Mouse (Mus musculus): Measurements from ENCODE around the gene Khdc3. TPM values are rescaled to one million over a fixed set of nuclear protein-coding genes. Genes with fewer than 3 reads are reported as not detected.
"Not testable (repeated sequence)": the region's sequence is repeated elsewhere in the genome, so short reads cannot be mapped to it uniquely, and the experiment has no call there.

Gene Khdc3
- total RNA-seq (2014; fragmentation: Nextera tagmentation) = not detected in 2 replicates
- not detected in 2 replicates for total RNA-seq (2017)

DNA sequence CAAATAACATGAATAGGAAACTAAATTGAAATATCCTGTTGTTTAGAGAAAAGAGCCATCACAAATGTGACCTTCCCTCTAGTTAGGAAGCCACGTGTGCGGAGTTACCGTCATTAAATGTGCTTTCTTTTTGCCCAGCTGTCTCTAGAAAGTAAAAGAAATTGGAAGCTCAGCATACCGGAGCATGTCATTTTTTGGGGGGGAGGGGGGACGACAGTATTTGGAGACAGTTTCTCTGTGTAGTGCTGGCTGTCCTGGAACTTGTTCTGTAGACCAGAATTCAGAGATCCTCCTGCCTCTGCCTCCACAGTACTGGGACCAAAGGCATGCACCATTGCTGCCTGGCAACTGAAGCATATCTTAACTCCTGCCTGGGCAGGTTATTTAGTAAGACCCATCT is at the start of gene Khdc3:
TSS of gene Khdc3 (plus strand) at position 301 of the 400 bp plus-strand sequence.
- ATAC-seq (replicated peaks; ENCODE audit: low FRiP score, low TSS enrichment, poor library complexity, severe bottlenecking) = no peak

DNA sequence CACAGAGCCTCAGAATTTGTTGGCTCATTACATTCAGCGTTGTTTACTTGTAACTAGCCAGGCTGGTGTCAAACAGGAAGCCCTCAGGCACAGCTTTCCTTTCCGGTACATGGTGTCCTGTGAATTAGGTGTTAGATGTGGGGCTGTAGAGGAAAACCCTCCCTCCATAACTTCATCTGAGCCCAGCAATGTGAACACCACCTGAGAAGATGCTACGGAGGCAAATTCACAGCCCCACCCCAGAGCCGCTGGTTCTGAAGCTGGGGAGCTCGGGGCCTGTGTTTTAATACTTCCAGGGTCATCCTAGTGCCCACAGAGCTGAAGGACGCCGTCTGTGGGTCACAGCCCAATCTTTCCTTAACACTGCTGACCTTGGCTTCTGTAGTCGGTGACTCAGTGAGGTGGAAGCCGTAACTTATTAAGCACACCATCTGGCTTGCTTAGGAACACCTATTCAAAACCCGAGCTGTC is 46.2 kb upstream of the Khdc3 start:
- no peak for ATAC-seq (replicated peaks; ENCODE audit: low FRiP score, low TSS enrichment, poor library complexity, severe bottlenecking)

DNA sequence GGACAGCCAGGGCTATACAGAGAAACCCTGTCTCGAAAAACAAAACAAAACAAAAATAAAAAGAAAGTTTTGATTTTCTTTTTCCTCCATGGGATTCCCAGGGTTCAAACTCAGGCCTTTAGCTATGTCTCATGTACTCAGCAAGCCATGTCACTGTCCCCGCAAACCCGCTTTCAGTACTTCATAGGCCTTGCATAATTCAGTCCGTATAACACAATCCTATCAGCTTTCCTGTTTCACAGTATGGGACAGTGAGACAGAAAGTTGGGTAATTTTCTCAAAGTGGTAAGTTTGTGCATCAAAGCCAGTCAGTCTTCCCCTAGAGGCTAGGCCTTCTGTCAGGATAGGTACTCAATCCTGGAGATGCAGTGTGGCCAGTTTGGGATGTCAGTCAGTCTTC is 42.4 kb upstream of the Khdc3 start:
- no peak for ATAC-seq (replicated peaks; ENCODE audit: low FRiP score, low TSS enrichment, poor library complexity, severe bottlenecking)

DNA sequence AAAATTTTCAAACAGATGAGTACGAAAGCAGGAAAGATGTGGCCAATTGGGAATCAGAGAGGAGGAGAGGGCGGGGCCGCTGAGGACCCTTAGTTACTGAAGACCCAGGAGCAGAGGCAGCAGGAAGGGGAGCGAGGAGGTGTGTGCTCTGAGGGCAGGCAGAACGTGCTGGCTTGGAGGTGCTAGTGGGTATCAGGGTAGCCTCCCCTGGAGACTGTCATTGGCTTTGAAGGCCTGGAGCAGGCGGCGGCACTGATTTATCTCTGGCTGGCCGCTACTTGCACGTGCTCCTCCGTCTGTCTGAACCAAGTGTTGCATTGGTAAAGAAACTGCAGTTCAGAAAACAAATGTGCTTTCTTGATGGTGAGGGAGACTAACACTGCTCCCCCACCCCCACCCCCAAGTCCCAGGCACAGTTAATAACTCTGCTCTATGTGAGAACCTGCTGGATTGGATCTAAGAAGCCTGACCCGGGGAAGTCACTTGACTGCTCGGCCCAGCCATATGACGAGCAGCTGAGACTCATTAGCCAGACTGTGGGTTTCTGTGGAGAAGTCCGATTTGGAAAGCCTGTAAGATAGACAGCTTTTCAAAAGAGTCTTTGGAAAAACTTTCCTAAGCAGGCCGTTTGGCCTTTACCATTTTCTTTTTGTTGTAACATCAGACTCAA is 37.9 kb upstream of the Khdc3 start:
- ATAC-seq (replicated peaks; ENCODE audit: low FRiP score, low TSS enrichment, poor library complexity, severe bottlenecking) = no peak

DNA sequence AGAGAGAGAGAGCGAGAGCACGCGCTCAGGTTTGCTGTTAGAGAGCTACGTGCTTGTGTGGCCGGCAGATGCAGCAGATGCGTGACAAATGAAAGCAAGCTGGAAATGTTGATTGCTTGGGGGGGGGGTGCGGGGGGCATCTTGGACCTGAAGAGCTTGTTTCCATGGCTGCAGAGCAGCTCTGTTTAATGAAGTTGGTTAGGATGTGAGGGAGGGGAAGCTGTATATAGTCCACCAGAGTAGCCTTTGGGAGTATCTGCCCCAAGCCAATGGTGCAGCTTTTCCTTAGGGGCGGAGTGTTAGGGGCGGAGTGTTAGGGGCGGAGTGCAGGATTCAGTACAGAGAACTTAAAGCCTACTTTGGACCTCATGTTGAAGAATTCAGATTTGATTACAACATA is 34.5 kb upstream of the Khdc3 start:
- no peak for ATAC-seq (replicated peaks; ENCODE audit: low FRiP score, low TSS enrichment, poor library complexity, severe bottlenecking)

DNA sequence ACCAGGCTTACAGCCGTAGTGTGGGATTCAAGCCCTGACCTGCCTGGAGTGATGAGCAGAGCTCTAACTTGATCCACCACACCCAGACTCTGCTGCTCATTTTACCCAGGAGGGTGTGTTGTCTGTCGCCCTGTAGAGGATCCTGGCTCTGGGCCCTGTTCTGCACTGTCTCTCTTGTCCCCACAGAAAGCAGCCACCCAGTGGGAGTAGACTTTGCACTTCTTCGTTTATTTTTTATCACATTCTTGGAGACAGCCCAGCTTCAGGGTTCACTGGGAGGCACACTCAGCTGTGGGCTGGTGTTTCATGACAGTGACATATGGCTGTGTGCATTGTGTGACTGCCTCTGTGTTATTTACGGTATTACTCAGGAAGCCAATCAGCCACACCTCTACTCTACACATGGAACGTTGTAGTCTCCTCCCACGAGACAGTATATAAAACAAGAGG is 33.4 kb upstream of the Khdc3 start:
- peak; percentile 66 for ATAC-seq (replicated peaks; ENCODE audit: low FRiP score, low TSS enrichment, poor library complexity, severe bottlenecking)

DNA sequence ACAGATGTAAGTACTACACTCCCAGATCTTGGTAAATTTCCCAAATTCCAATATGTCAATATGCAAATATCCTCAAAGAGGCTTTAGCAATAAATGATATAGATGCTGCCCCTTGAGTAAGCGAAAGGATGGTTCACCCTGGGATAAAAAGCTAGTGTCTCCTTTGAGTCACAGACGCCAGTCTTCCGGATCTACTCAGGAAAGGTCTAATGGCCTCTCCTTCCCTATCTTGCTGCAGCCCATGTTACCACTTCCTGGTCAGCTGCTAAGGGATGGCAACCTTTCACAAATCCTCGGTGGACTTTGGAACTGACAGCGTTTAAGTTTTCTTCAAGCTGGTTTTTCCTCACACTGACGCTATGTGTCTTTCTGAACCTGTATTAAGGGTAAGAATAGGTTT is 32.9 kb upstream of the Khdc3 start:
- no peak for ATAC-seq (replicated peaks; ENCODE audit: low FRiP score, low TSS enrichment, poor library complexity, severe bottlenecking)

DNA sequence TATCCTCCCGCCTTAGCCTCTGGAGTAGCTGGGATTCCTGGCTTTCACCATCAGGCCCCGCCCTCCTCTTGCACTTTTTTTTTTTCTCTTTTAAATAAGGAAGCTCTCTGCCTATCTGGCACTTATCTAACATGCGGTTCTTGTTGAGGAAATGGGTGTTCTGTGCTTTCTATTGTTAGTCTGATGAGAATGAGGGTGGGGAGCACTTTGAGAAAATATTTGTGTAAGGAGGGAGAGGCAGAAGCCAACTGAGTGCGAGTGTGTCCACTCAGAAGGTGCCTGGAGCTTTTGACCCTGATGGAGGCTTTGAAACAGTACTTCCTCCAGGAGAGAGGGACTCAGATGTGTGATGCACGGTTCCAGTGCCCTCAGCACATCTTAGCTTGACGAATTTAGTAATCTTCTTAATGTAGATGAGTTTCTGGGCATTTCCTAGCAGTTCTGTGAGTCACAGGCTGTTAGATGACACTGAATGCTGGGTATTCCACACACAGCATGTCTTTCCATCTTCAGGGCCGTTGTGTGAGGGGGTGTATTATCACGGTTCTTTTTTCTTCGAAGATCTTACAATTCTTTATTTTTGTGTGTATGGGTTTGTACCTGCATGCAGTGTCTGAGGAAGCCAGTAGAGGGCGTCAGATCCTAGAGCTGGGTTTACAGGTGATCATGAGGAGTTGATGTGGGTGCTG is 30.5 kb upstream of the Khdc3 start:
- ATAC-seq (replicated peaks; ENCODE audit: low FRiP score, low TSS enrichment, poor library complexity, severe bottlenecking) = no peak; the same call in 1 of the 2 replicates

DNA sequence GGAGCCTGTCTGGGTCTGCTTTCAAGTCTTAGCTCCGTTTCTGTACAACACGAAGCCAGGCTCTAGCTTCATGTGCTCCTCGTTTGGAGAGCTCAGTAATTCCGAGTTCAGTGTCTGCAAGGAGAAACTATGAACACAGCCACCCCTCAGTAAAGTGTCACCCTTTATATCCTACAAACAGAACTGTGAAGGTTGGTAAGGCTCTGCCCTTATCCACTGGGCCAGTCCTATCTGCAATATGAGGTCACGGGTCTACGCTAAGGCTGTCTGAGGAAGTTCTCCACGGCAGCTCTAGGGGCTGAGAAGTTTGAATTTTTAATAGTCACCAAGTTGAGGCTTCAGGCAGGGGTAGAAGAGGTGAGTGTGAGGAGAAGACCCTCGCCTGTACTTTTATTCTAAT is 29.2 kb upstream of the Khdc3 start:
- ATAC-seq (replicated peaks; ENCODE audit: low FRiP score, low TSS enrichment, poor library complexity, severe bottlenecking) = peak; percentile 71

DNA sequence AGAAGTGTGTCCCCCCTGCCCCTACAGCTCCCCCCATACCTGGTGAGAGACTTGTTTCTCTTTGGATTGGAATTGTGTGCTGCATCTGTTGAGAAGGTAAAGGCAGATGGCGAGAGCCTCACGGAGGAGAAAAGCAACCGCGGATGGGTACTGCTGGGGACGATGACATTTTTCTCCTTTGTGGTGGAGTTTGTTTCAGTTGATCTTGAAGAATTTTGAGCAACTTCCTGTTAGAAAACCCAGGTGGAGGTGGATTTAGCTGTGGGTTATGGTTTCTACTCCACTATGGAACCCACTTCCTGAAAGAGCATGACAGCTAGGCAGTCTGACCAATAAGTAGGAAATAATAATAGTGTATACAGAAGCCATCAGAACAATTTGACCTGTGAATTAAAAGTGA is 28.5 kb upstream of the Khdc3 start:
- no peak for ATAC-seq (replicated peaks; ENCODE audit: low FRiP score, low TSS enrichment, poor library complexity, severe bottlenecking)

DNA sequence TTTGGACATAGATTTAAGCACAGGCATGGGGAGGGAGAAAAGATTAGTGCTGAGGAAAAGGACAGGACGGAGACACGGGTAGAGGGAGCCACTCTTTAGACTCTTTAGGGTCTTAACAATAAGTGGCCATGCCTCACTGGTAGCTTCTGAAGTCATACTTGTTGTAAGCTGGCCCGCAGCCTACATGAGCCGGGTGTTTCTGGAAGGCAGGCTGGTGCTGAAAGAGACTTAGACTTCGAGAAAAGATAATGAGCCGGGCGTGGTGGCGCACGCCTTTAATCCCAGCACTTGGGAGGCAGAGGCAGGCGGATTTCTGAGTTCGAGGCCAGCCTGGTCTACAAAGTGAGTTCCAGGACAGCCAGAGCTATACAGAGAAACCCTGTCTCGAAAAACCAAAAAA is 22.3 kb upstream of the Khdc3 start:
- not testable (repeated sequence) for ATAC-seq (replicated peaks; ENCODE audit: low FRiP score, low TSS enrichment, poor library complexity, severe bottlenecking)

DNA sequence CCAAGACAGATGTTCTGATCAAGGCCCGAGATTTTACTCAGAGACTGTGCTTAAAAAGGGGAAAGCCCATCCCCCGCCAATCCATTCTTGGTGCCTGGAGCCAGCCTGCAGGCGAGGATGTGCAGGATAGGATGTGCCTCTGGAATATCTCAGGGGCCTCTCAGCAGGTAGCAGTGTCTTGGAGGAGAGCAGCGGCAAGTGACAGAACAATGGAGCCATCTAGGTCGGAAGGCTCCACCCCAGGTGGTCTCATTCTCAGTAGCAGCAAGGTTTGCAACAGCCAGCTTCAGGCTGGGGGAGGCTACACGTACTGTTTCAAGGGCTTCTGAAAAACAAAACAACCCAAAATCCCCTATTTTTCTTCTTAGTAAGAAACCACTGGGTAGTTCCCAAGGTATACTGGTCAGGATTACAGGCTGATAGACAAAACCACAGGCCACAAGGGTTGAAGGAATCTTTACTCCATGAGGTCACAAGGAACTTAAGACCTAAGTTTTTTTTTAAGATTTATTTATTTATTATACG is 21.8 kb upstream of the Khdc3 start:
- no peak for ATAC-seq (replicated peaks; ENCODE audit: low FRiP score, low TSS enrichment, poor library complexity, severe bottlenecking)

DNA sequence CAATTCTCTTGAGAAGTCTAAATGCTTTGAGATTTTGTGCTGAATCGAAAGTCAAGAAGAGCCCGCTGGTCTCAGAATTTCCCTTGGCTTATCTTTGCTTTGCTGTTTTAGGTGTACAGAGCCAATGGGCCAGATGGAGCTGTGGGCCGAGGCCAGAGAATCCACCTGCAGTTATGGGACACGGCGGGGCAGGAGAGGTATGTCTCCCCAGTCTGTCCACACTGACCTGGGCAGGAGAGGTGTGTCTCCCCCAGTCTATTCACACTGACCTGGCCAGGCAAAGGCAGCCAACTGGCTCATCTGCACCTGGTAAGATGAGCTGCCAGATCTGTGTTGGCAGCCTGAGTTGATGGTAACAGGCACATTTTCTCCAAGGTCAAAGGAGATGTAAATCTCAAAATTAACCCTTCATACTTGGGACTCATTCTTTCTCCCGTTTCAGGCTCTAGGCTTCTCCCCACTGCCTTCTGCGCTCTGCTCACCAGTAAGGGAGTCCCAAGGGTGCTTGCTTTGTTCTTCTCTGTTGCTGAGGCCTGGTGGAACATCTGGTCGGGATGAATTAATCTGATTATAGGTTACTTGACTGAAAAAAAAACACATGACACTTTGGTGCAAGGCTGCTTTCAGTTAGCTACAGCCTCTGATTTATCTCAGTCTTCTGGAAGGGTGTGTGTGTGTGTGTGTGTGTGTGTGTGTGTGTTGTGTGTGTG is 19.2 kb upstream of the Khdc3 start:
- ATAC-seq (replicated peaks; ENCODE audit: low FRiP score, low TSS enrichment, poor library complexity, severe bottlenecking) = no peak

DNA sequence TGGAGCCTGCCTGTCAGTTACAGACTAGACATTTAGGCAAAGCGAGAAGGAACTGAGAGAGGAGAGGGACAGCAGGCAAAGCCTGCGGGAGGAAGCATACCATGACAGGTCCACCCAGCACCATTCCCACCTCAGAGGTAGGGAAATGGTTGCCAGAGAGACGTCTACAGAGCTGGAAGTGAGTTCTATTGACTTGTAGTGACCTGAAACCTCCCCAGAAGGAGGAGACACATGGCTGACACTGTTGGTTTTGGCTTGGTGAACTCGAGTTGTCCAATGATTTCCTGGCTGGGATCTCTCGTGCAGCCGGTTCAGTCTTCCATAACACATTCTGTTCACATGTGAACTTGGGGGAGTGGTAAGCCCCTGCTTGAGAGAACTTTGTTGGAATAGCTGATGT is 17.7 kb upstream of the Khdc3 start:
- no peak for ATAC-seq (replicated peaks; ENCODE audit: low FRiP score, low TSS enrichment, poor library complexity, severe bottlenecking)

DNA sequence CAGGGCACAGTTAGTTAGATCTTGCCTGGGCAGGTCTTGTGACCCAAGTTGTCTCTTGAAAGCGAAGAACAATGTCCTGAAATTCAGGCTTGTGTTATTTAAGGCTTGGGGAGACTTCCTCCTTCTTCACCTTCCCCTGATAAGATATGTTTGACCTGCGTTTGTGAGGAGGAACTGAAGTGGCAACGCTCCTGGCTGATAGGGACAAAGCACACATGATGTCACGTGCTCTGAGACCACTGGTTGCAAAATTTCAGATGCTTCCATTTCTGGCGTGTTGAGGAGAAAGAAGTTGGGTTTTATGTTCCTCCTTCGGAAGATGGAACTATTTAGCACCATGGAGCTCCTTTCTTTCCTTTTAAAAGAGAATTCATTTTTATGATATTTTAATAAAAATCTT is 15.8 kb upstream of the Khdc3 start:
- 0 out of 2 replicates have a peak, but pooled peaks have one; percentile 31 for ATAC-seq (replicated peaks; ENCODE audit: low FRiP score, low TSS enrichment, poor library complexity, severe bottlenecking)

DNA sequence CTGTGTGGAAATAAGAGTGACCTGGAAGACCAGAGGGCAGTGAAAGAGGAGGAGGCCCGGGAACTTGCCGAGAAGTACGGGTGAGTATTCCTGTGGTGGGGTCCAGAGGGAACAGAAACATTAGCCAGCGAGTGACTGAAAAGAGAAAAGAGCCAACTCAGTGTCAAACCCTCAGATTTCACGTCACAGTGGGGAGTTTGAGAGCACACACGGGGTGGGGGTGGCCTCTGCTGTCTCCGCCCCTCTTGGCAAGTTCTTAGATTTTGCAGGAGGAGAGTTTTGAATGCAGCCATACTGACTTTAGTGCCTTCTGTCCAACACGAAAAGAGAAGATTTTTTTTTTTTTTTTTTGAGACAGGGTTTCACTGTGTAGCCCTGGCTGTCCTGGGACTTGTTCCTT is 14.5 kb upstream of the Khdc3 start:
- 0 out of 2 replicates have a peak, but pooled peaks have one; percentile 45 for ATAC-seq (replicated peaks; ENCODE audit: low FRiP score, low TSS enrichment, poor library complexity, severe bottlenecking)

DNA sequence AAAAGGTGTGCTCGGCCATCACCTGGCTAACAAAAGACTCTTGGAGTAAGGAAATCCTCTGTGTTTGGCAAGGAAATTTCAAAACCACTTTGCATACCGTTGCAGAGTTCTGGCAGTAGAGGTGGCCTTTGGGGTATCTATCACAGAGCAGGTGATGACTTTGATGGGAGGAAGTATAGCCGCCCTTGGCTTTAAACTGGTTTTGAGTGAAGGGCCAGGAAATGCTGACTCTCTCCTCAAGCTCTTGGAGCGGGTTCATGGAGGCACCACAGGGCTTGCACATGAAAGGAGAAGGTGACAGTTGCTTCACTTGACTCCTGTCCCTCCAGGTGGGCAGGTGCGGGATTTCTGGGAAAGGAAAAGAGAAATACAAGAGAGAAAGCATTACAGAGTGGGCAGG is 14.1 kb upstream of the Khdc3 start:
- ATAC-seq (replicated peaks; ENCODE audit: low FRiP score, low TSS enrichment, poor library complexity, severe bottlenecking) = no peak

DNA sequence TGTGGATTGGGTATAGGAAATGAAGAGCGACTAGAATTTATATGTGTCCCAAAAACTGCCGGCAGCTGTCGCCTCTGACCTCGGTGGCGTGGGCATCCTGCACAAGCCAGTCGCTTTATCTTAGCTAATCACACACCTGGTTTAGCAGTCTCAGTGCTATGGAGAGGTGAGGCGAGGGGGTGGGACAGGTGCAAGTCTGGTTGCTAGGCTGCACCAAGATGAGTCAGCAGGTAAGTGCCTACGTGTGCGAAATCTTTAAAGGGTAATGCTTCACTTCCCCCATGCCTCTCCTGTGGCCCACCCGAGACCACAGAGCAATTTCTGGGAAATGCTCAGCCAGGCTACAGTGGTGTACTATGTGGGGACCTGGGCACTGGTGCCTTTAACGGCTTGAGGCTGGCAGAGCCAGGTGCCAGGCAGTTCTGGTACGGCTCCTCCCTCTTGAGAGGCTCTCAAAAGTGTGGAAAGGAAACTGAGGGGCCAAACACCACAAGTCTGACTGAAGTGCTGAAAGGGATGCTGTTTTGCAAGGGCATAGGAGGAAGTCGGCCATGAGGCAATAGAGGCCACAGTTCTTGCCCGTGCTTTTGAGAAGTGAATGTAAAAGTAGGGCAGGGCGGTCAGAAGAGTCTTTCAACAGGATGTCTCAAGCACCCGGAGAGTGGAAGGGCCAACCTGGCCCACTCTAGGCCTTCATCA is 12.3 kb upstream of the Khdc3 start:
- ATAC-seq (replicated peaks; ENCODE audit: low FRiP score, low TSS enrichment, poor library complexity, severe bottlenecking) = 0 out of 2 replicates have a peak, but pooled peaks have one; percentile 17

DNA sequence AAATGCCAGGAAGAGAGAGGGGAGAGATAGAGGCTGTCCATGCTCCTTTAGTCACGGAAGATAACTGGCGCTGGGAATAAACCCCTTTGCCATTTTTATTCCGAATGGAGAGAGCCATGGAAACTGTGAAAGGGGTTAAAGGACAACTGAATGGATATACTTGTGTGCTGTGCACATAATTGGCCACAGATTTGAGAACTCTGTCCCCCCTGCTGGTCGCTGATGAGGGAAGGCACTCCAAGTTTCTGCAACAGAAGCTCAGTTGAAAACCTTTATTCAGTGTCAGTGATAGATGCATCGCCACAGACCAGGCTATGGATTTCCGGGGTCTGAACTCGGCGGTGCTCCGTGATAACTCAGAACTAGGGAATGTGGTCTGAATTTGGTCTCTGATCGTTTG is 11.5 kb upstream of the Khdc3 start:
- ATAC-seq (replicated peaks; ENCODE audit: low FRiP score, low TSS enrichment, poor library complexity, severe bottlenecking) = no peak
